ENCODE assay signal across 24 mouse cellular contexts in the genomic region with DNA sequence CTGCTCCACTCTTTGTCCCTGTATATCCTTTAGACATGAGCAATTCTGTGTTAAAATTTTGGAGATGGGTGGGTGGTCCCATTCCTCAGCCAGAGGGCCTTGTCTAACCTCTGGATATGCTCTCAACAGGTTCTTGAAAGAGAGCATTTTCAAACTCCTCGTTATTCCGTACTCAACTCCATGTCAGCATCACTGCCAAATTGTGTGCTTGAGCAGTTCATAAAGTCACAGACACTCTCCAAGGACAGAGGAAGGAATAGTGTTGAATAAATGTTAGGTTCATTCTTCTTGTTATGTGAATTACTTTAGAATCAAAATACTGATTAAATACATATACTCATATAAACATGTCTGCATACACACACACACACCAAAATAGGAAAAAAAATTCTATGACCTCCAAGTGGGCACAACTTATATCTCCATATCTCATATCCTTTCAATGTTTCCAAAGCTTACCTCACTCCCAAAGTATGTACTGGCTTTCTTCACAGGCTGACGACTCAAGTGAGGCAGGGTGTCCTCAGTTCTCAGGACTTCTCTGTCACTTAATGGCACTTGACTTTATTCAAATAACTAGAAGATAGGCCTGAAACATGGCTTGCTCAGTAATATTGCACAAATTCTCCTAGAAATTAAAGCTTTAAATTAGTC.
DNase-seq lines count a peak whose midpoint lies in the region; ATAC-seq and TF ChIP-seq lines count a peak whose summit lies in the region.
"Had no signal": no experiment of that assay in that cellular context is flagged by ENCODE, and none has a peak within 500 bp of the region (broad histone marks: within the 10 kb centered on the region; RNA-seq: fewer than 3 reads in every experiment).

No protein-coding gene starts in this region.

- H3K9me3 ChIP-seq in lung, embryonic 14.5 days (ENCODE audit: low read depth, low read length), result no peaks in the 10 kb centered on the region
- H3K9me3 ChIP-seq in lung, embryonic 16.5 days (ENCODE audit: control insufficient read depth, low read length), result no peaks in the 10 kb centered on the region
- H3K9me3 ChIP-seq: embryonic facial prominence, embryonic 10.5 days; embryonic facial prominence, embryonic 12.5 days; forebrain, embryonic 13.5 days; forebrain, embryonic 15.5 days; G1E had no signal

- H3K36me3 ChIP-seq in lung, embryonic 14.5 days (ENCODE audit: insufficient read depth), result no peaks in the 10 kb centered on the region
- no peaks in the 10 kb centered on the region for H3K36me3 ChIP-seq in lung, embryonic 16.5 days (ENCODE audit: control insufficient read depth, insufficient read depth, low read length)
- H3K36me3 ChIP-seq: embryonic facial prominence, embryonic 10.5 days; embryonic facial prominence, embryonic 12.5 days; forebrain, embryonic 15.5 days; G1E had no signal

- H3K4me2 ChIP-seq in lung, embryonic 14.5 days, result no peak overlapping the region
- no peak overlapping the region for H3K4me2 ChIP-seq in lung, embryonic 16.5 days (ENCODE audit: low read depth, low read length)
- H3K4me2 ChIP-seq: embryonic facial prominence, embryonic 12.5 days; forebrain, embryonic 13.5 days; forebrain, embryonic 15.5 days had no signal

- 32% methylated on average over 3 of the region's 3 CpGs for WGBS in lung, embryonic 14.5 days
- WGBS in lung, embryonic 16.5 days, result 37% methylated on average over 3 of the region's 3 CpGs
- 54% methylated on average over 3 of the region's 3 CpGs for WGBS in lung, adult 2 months

- no peak for TF ChIP-seq CTCF in lung, embryonic 14.5 days (IDR thresholded peaks at IDR 0.05; ENCODE audit: low read depth)
- TF ChIP-seq CTCF in lung, adult 2 months (IDR thresholded peaks at IDR 0.05; ENCODE audit: insufficient read depth, low read length), result no peak

- H3K4me1 ChIP-seq in lung, embryonic 14.5 days (ENCODE audit: insufficient read depth), result no peaks in the 10 kb centered on the region
- no peaks in the 10 kb centered on the region for H3K4me1 ChIP-seq in lung, embryonic 16.5 days (replicated peaks; ENCODE audit: control insufficient read depth, insufficient read depth, low read length)
- H3K4me1 ChIP-seq in lung, adult 2 months (ENCODE audit: control insufficient read depth, insufficient read depth, low read length), result no peaks in the 10 kb centered on the region
- H3K4me1 ChIP-seq: embryonic facial prominence, embryonic 10.5 days; embryonic facial prominence, embryonic 12.5 days; forebrain, embryonic 13.5 days; forebrain, embryonic 15.5 days had no signal

- no peak for TF ChIP-seq POLR2A in lung, adult 2 months (IDR thresholded peaks at IDR 0.05; ENCODE audit: borderline replicate concordance, extremely low read depth, low read depth, low read length)

- no peak overlapping the region for H3K4me3 ChIP-seq in lung, embryonic 14.5 days (ENCODE audit: low read depth, low read length)
- no peak overlapping the region for H3K4me3 ChIP-seq in lung, embryonic 16.5 days (ENCODE audit: low read length)
- no peak overlapping the region for H3K4me3 ChIP-seq in lung, adult 2 months (replicated peaks; ENCODE audit: extremely low read depth, low read depth, low read length)
- H3K4me3 ChIP-seq: embryonic facial prominence, embryonic 10.5 days; embryonic facial prominence, embryonic 12.5 days; forebrain, embryonic 13.5 days; forebrain, embryonic 15.5 days had no signal

- DNase-seq in lung, embryonic 14.5 days, result peak; percentile 60
- DNase-seq in lung, postnatal 25 days (ENCODE audit: low spot score), result no peak
- DNase-seq in lung, adult 2 months, result no peak
- peak; percentile 48 for DNase-seq in lung, postnatal 10 days
- DNase-seq in lung, adult 18-20 months, result no peak
- DNase-seq: adrenal gland, adult 8-10 months; adrenal gland, postnatal 14 days; adrenal gland, postnatal 36 days; B cell, adult 2 months; cerebellum, adult 11-12 months; cerebellum, adult 2 months; cerebellum, adult 9-10 months; cerebellum, postnatal 10 days; cerebellum, postnatal 25 days had no signal

- H3K27me3 ChIP-seq in lung, embryonic 14.5 days (ENCODE audit: insufficient read depth, low read length), result no peaks in the 10 kb centered on the region
- H3K27me3 ChIP-seq in lung, embryonic 16.5 days (ENCODE audit: control insufficient read depth, insufficient read depth, low read depth, low read length), result no peaks in the 10 kb centered on the region
- H3K27me3 ChIP-seq: CH12.LX; embryonic facial prominence, embryonic 12.5 days; forebrain, embryonic 13.5 days; forebrain, embryonic 15.5 days; Patski had no signal

- no peak overlapping the region for H3K27ac ChIP-seq in lung, embryonic 14.5 days (ENCODE audit: low read depth)
- no peak overlapping the region for H3K27ac ChIP-seq in lung, embryonic 16.5 days (ENCODE audit: low read length)
- H3K27ac ChIP-seq: embryonic facial prominence, embryonic 10.5 days; embryonic facial prominence, embryonic 12.5 days; forebrain, embryonic 13.5 days; forebrain, embryonic 15.5 days had no signal

- peak; percentile 38; the same call in 1 of the 2 replicates for ATAC-seq in lung, embryonic 14.5 days (ENCODE audit: insufficient read depth)
- peak; percentile 56 for ATAC-seq in lung, embryonic 16.5 days (ENCODE audit: low read depth)
- ATAC-seq: activated CD4-positive, CD25-positive, alpha-beta regulatory T cell, adult 4 months; CD4-positive, CD25-positive, alpha-beta regulatory T cell, adult 4 months; forebrain, embryonic 13.5 days; forebrain, embryonic 15.5 days; Patski had no signal

- no peak overlapping the region for H3K9ac ChIP-seq in lung, embryonic 14.5 days
- no peak overlapping the region for H3K9ac ChIP-seq in lung, embryonic 16.5 days (ENCODE audit: low read length)
- H3K9ac ChIP-seq: embryonic facial prominence, embryonic 12.5 days; forebrain, embryonic 13.5 days; forebrain, embryonic 15.5 days had no signal

Comparison
In these comparisons a context has a peak if more than half of its experiments do, and no peak if none do; other contexts are left out.
1. DNase-seq: peak in lung, embryonic 14.5 days (single experiment) and lung, postnatal 10 days (single experiment); none in lung, postnatal 25 days (single experiment), lung, adult 2 months (single experiment) and lung, adult 18-20 months (0 of 2).